Mouse (Mus musculus) liver, embryonic 14.5 days (tissue): ENCODE measurements around the gene Prdx6. TPM values are rescaled to one million over a fixed set of nuclear protein-coding genes. Genes with fewer than 3 reads are reported as not detected.
A peak's percentile ranks its signal among the peaks of the same experiment; 100 is the strongest.

Experiments used
- ATAC-seq: fragments of 200-750 bp; cut with Nextera tagmentation; 2 replicates; pipeline ENCODE4 v1.8.0; 2017; ENCODE audit warnings: moderate number of reproducible peaks, mild to moderate bottlenecking, moderate library complexity; ENCODE audit not compliant: insufficient read depth
- DNase-seq, 3 experiments: peaks; one replicate each; pipeline ENCODE4 v3.0.0-alpha.2; 2012 to 2013; ENCODE audit warnings: low read depth in 3 of 3, low spot score in 3 of 3
- H3K27ac ChIP-seq: fragments of 300-500 bp; sonication (generic); 2 replicates; pipeline ENCODE4 v1.5.1; 2014; ENCODE audit warnings: moderate library complexity, mild to moderate bottlenecking, control low read depth, inconsistent platforms
- H3K27me3 ChIP-seq: fragments of 300-500 bp; sonication (generic); 2 replicates; pipeline ENCODE4 v1.6.1; 2014; ENCODE audit warnings: mild to moderate bottlenecking, low read length, moderate library complexity; ENCODE audit not compliant: control insufficient read depth, insufficient read depth
- H3K36me3 ChIP-seq: fragments of 300-500 bp; sonication (generic); replicated peaks from 2 replicates; pipeline ENCODE4 v1.6.1; 2014; ENCODE audit warnings: low read depth; ENCODE audit not compliant: control insufficient read depth, insufficient read depth
- H3K4me1 ChIP-seq, 2 experiments: fragments of 200-500 bp in 1 of 2; fragments of 300-500 bp in 1 of 2; sonication (generic) in 1 of 2; replicated peaks; 2 replicates each; pipeline ENCODE4 v1.6.1; 2012 to 2014; ENCODE audit warnings: antibody characterized with exemption in 1 of 2, inconsistent platforms in 1 of 2, low read length in 1 of 2; ENCODE audit not compliant: control insufficient read depth in 2 of 2, insufficient read depth in 2 of 2
- H3K4me2 ChIP-seq: fragments of 300-500 bp; sonication (generic); 2 replicates; pipeline ENCODE4 v1.6.1; 2014; ENCODE audit warnings: low read depth, mild to moderate bottlenecking, control low read depth, moderate library complexity
- H3K4me3 ChIP-seq, 2 experiments: fragments of 200-500 bp in 1 of 2; fragments of 300-500 bp in 1 of 2; sonication (generic) in 1 of 2; 2 replicates each; pipeline ENCODE4 v1.5.1; 2012 to 2014; ENCODE audit warnings: low read depth in 2 of 2, low read length in 2 of 2, mild to moderate bottlenecking in 2 of 2, control low read depth in 1 of 2, inconsistent platforms in 1 of 2, moderate library complexity in 1 of 2; ENCODE audit not compliant: insufficient read depth in 1 of 2
- H3K9ac ChIP-seq: fragments of 300-500 bp; sonication (generic); replicated peaks from 2 replicates; pipeline ENCODE4 v1.6.1; 2014; ENCODE audit warnings: mild to moderate bottlenecking, control low read depth, moderate library complexity
- H3K9me3 ChIP-seq: fragments of 300-500 bp; sonication (generic); 2 replicates; pipeline ENCODE4 v1.6.1; 2016; ENCODE audit warnings: low read length, mixed read lengths; ENCODE audit not compliant: control insufficient read depth
- CTCF ChIP-seq: IDR thresholded peaks from 2 replicates; pipeline ENCODE4 v1.5.1; 2016; ENCODE audit warnings: antibody characterized with exemption, low read depth, control low read depth
- EP300 ChIP-seq: IDR thresholded peaks from 2 replicates; pipeline ENCODE4 v1.6.1; 2016; ENCODE audit warnings: antibody characterized with exemption, low read depth
- WGBS: fragments of 180-500 bp; shearing (Covaris S2); extraction: QIAGEN DNeasy Blood & Tissue Kit; methylation state at CpG from one replicate; pipeline ENCODE4 v1.1.7; 2014; ENCODE audit not compliant: insufficient replicate concordance; 5-methylcytosine and 5-hydroxymethylcytosine counted together
- polyA plus RNA-seq, 2 experiments: library from polyadenylated mRNA; depleted of rRNA in 1 of 2; stranded (reverse) in 1 of 2; unstranded in 1 of 2; fragments of >200 nt; fragmentation: Nextera tagmentation in 1 of 2; extraction: Ambion mirVana in 1 of 2; gene quantifications; 2 replicates each; pipeline versions ENCODE4 v1.2.1 to v1.2.3; 2012 to 2014

Prdx6 gene
- polyA plus RNA-seq, 2 experiments, result 106 to 341 TPM

GRCm38 (mm10) chr1:161268116-161268515, 17.1 kb upstream of the Prdx6 start:
- 44% methylated on average over 7 of the region's 7 CpGs for WGBS

GRCm38 (mm10) chr1:161264961-161265360, 13.9 kb upstream of the Prdx6 start:
- Histone ChIP-seq H3K27me3 (no peaks in the 10 kb centered on the region), H3K9me3 (no peaks in the 10 kb centered on the region), H3K36me3 (no peaks in the 10 kb centered on the region), H3K4me1 (peaks cover 15 to 25% of the 10 kb centered on the region in 2 experiments), H3K27ac (no peak overlapping the region), H3K9ac (no peak overlapping the region), H3K4me3 (no peak overlapping the region), H3K4me2 (no peak overlapping the region)
- DNase-seq (no peak), ATAC-seq (no peak)
- 71% methylated on average over 5 of the region's 5 CpGs for WGBS
- no peak for TF ChIP-seq EP300
- TF ChIP-seq CTCF, result no peak

More at GRCm38 (mm10) chr1:161268116-161268515, 17.1 kb upstream of the Prdx6 start:
- DNase-seq, result peak in 2 of 3 experiments; percentile 35 to 37
- Histone ChIP-seq H3K9me3 (no peaks in the 10 kb centered on the region), H3K27me3 (no peaks in the 10 kb centered on the region), H3K9ac (no peak overlapping the region), H3K36me3 (no peaks in the 10 kb centered on the region), H3K4me3 (no peak overlapping the region), H3K27ac (peak overlapping the region; percentile 63; the same call in 1 of the 2 replicates), H3K4me2 (peak overlapping the region; percentile 31), H3K4me1 (peaks cover 15 to 27% of the 10 kb centered on the region in 2 experiments)
- TF ChIP-seq CTCF (no peak), EP300 (no peak)
- ATAC-seq, result peak; percentile 22; the same call in 1 of the 2 replicates

GRCm38 (mm10) chr1:161263584-161263983, 12.6 kb upstream of the Prdx6 start:
- 77% methylated on average over 8 of the region's 8 CpGs for WGBS
- Histone ChIP-seq H3K4me2 (no peak overlapping the region), H3K4me1 (peaks cover 6 to 15% of the 10 kb centered on the region in 2 experiments), H3K9me3 (no peaks in the 10 kb centered on the region), H3K27me3 (no peaks in the 10 kb centered on the region), H3K27ac (no peak overlapping the region), H3K36me3 (no peaks in the 10 kb centered on the region), H3K4me3 (no peak overlapping the region), H3K9ac (no peak overlapping the region)
- TF ChIP-seq EP300, result no peak
- TF ChIP-seq CTCF, result no peak
- ATAC-seq (no peak), DNase-seq (no peak)

GRCm38 (mm10) chr1:161262542-161262941, 11.5 kb upstream of the Prdx6 start:
- Histone ChIP-seq H3K27me3 (no peaks in the 10 kb centered on the region), H3K36me3 (no peaks in the 10 kb centered on the region), H3K9ac (no peak overlapping the region), H3K4me2 (no peak overlapping the region), H3K9me3 (no peaks in the 10 kb centered on the region), H3K4me3 (no peak overlapping the region), H3K4me1 (peaks cover 0 to 11% of the 10 kb centered on the region in 2 experiments; a peak in 2 of 4 replicates), H3K27ac (no peak overlapping the region)
- DNase-seq (no peak), ATAC-seq (no peak)
- TF ChIP-seq CTCF (no peak), EP300 (no peak)
- 69% methylated on average over 2 of the region's 2 CpGs for WGBS

GRCm38 (mm10) chr1:161260761-161261160, 9.7 kb upstream of the Prdx6 start:
- H3K4me3 ChIP-seq, result no peak overlapping the region
- H3K27me3 ChIP-seq, result no peaks in the 10 kb centered on the region
- no peaks in the 10 kb centered on the region for H3K9me3 ChIP-seq
- H3K4me1 ChIP-seq, result peaks cover 6 to 15% of the 10 kb centered on the region in 2 experiments
- no peaks in the 10 kb centered on the region for H3K36me3 ChIP-seq
- no peak for TF ChIP-seq EP300
- no peak for TF ChIP-seq CTCF
- 65% methylated on average over 2 of the region's 2 CpGs for WGBS
- H3K4me2 ChIP-seq, result no peak overlapping the region
- H3K27ac ChIP-seq, result no peak overlapping the region
- DNase-seq (no peak), ATAC-seq (no peak)
- no peak overlapping the region for H3K9ac ChIP-seq
